Mouse (Mus musculus): ENCODE data around the gene Cypt14. TPM values are rescaled to one million over a fixed set of nuclear protein-coding genes. Genes with fewer than 3 reads are reported as not detected.
"Not testable (repeated sequence)": the region's sequence is repeated elsewhere in the genome, so short reads cannot be mapped to it uniquely, and the experiment has no call there.

The Cypt14 gene
- not detected in 2 replicates for polyA plus RNA-seq (2014; fragmentation: Nextera tagmentation; extraction: Ambion mirVana)

DNA sequence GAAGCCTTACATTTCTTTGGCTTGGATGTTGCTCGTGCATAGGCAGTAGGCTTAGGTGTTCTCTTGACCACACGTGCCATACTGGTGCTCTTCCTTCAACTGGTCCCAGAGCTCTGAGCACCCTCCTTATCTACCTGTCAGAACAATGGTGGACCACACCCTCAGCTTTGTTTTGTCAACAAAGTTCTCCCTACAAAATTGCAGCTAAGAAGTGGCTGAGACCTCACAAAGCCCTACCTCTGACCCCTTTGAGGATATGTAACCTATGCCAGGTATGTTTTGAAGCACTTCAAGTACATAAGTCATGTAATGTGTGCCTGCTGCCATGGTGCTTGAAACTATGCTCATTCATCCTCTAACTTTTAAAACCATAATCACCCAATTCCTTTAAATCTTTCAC, at the start of gene Cypt14:
Gene Cypt14, minus strand, starts transcription at position 101 of the 400 bp plus-strand sequence.
- H3K27ac ChIP-seq (replicated peaks in 1 of 2; ENCODE audit: control insufficient read depth in 1 of 2, insufficient read depth in 1 of 2, low read depth in 2 of 2, low read length in 2 of 2); ATAC-seq (ENCODE audit: insufficient number of reproducible peaks, insufficient read depth, low FRiP score, low read depth); H3K4me3 ChIP-seq (ENCODE audit: control insufficient read depth in 1 of 2, insufficient read depth in 1 of 2, low read depth in 1 of 2, low read length in 2 of 2); H3K4me2 ChIP-seq (ENCODE audit: low read length); H3K36me3 ChIP-seq (ENCODE audit: control insufficient read depth, insufficient read depth, low read length); H3K9ac ChIP-seq (ENCODE audit: low read length); H3K27me3 ChIP-seq (ENCODE audit: control insufficient read depth, insufficient read depth, low read length); H3K9me3 ChIP-seq (ENCODE audit: control insufficient read depth, low read length); H3K4me1 ChIP-seq (ENCODE audit: control insufficient read depth in 2 of 2, insufficient read depth in 2 of 2, low read length in 2 of 2): not testable (repeated sequence)
- WGBS: 78% methylated on average over 2 of the region's 2 CpGs

Data from heart, embryonic 14.5 days (tissue).